Mouse (Mus musculus) spleen, adult 18-20 months (tissue): Measurements from ENCODE around the gene Slc38a7.
"Not testable (repeated sequence)": the region's sequence is repeated elsewhere in the genome, so short reads cannot be mapped to it uniquely, and the experiment has no call there.

ENCODE experiments used
- DNase-seq, 2 experiments: peaks; one replicate each; pipeline ENCODE4 v3.0.0; 2022; ENCODE audit warnings: mixed read lengths in 2 of 2

Gene Slc38a7

GRCm38 (mm10) chr8:95853102-95853843, at the start of gene Slc38a7:
Gene Slc38a7 (minus strand): TSS chr8:95853539.
- DNase-seq, result peak; percentile 54 to 59

GRCm38 (mm10) chr8:95901864-95902263, 48.5 kb upstream of the Slc38a7 start:
- no peak for DNase-seq

GRCm38 (mm10) chr8:95893701-95894100, 40.4 kb upstream of the Slc38a7 start:
- DNase-seq, result no peak

GRCm38 (mm10) chr8:95888285-95889136, 35.2 kb upstream of the Slc38a7 start, which contains the start of gene Got2:
Gene Got2 (minus strand): TSS chr8:95888547.
- DNase-seq, result peak; percentile 81 to 94

- peak; percentile 56 to 63 for DNase-seq
These were observed 34.4 kb upstream of the Slc38a7 start for GRCm38 (mm10) chr8:95887578-95888284.

- DNase-seq, result peak in 1 of 2 experiments; percentile 11
These were observed 33.6 kb upstream of the Slc38a7 start for GRCm38 (mm10) chr8:95886647-95887577.

- no peak for DNase-seq
These were observed 32.6 kb upstream of the Slc38a7 start for GRCm38 (mm10) chr8:95885966-95886365.

- no peak for DNase-seq
These were observed 32.0 kb upstream of the Slc38a7 start for GRCm38 (mm10) chr8:95885271-95885841.

GRCm38 (mm10) chr8:95884491-95884890, 31.2 kb upstream of the Slc38a7 start:
- DNase-seq, result no peak

- DNase-seq, result no peak
These were observed 28.9 kb upstream of the Slc38a7 start for GRCm38 (mm10) chr8:95882191-95882590.

- DNase-seq, result no peak
These were observed 28.2 kb upstream of the Slc38a7 start for GRCm38 (mm10) chr8:95881576-95881975.

GRCm38 (mm10) chr8:95879823-95880222, 26.5 kb upstream of the Slc38a7 start:
- no peak for DNase-seq

- no peak for DNase-seq
These were observed 25.0 kb upstream of the Slc38a7 start for GRCm38 (mm10) chr8:95878176-95878962.

GRCm38 (mm10) chr8:95875270-95875669, 21.9 kb upstream of the Slc38a7 start:
- DNase-seq, result no peak

GRCm38 (mm10) chr8:95871690-95872089, 18.4 kb upstream of the Slc38a7 start:
- DNase-seq, result no peak

- not testable (repeated sequence) for DNase-seq
These were observed 11.5 kb upstream of the Slc38a7 start for GRCm38 (mm10) chr8:95864851-95865250.

- not testable (repeated sequence) for DNase-seq
These were observed 10.6 kb upstream of the Slc38a7 start for GRCm38 (mm10) chr8:95863761-95864440.

GRCm38 (mm10) chr8:95854174-95854573, 835 bp upstream of the Slc38a7 start:
- DNase-seq, result no peak

GRCm38 (mm10) chr8:95852290-95852689, 1.0 kb downstream of the Slc38a7 start:
- peak; percentile 7 for DNase-seq

- DNase-seq, result no peak
These were observed 3.0 kb downstream of the Slc38a7 start for GRCm38 (mm10) chr8:95850326-95850725.
